Mouse (Mus musculus) kidney, postnatal 25 days (tissue): ENCODE data around the gene Fabp2.
"Not testable (repeated sequence)": the region's sequence is repeated elsewhere in the genome, so short reads cannot be mapped to it uniquely, and the experiment has no call there.

ENCODE experiments used
- DNase-seq, 2 experiments: peaks; one replicate each; pipeline ENCODE4 v3.0.0; 2021; ENCODE audit warnings: mixed read lengths in 2 of 2

The Fabp2 gene

DNA sequence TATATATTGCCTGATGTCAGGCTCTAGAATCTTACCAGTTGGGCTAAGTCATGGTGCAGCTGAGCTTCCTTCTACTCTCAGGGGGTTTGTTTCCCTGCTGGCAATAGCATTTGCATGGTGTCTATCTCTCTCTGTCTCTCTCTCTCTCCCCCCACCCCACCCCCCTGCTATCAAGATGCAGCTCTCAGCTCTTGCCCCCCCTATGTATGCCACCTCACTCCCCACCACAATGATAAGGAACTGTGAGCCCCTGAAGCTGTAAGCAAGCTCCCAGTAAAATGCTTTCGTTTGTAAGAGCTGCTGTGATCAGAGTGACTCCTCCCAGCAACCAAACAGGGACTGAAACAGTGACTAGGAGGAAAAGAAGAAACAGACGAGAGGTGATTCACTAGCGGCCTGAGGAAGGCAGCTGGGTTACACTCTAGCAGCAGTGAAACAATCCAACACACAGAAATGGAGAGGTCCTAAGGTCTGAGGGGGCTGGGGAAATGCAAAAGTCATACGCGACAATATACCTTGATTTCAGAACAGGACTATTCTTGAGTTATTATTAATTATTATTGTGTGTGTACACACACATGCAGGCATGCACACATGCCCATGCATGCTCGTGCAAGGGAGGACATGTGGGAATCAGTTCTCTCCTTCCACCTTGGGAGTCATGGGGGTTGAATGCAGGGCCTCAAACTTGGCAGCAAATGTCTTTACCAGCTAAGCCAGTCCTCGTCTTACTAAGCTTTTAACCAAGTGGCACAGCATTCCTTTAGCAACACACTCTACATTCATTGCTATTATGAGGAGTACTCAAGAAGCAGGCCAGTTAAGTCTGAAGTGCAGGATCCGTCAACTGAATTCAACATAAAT lies 25.9 kb downstream of the Fabp2 start:
- no peak for DNase-seq

DNA sequence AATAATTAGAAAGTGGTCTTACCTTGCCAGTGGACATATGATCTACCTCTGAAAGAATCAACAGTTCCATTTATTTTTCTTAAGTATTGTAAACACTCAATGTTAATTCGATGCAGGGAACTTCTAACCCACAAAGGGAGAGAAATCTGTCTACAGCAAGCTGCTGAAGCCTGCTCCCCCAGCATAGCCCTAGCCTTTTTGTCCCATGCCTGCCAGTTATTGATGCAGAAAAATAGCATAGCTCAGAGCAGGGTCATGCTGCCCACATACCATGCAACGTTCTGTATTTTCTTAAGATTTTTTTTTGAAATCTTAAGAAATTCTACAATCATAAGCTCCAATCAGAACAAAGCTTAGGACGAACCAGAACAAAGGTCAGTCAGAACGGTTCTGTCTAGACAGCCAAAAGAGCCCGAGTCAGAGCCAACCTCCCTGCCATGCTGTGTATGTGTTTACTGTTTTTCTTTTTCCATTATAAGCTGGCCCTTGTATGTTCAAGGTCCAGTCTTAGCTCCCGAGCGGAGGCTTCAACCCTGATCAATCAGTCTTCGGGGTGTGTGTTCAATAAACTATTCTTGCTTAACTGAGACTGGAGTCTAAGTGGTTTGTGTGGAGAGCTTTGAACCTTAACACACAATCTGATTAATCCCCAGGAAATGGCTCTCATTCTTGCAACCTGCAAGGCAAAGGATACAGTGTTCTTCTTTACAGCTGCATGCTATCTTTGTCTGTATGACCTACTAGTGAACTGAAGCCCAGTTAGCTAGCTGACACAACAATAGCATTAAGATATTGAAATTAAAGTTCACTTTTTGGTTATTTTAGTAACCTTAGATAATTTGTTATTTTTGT lies 27.0 kb downstream of the Fabp2 start:
- peak in 1 of 2 experiments; percentile 25 for DNase-seq

DNA sequence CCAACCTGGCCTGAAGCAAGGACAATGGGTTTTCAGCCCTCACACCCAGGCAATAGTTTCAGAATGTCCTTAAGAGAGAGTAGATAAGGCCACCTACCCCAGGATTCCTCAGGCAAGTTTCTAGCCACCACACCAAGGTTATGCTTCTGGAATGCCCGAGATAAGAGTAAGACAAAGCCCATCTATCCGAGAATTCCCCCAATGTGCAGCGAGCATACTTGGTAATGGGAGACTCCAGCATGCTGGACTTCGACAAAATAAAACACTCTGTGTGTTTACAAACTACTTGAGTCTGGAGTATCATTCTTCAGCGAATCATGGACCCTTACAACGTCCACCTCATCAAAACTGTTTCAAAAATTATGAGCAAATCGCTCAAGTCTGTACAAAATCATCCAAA lies 28.3 kb downstream of the Fabp2 start:
- DNase-seq = no peak

DNA sequence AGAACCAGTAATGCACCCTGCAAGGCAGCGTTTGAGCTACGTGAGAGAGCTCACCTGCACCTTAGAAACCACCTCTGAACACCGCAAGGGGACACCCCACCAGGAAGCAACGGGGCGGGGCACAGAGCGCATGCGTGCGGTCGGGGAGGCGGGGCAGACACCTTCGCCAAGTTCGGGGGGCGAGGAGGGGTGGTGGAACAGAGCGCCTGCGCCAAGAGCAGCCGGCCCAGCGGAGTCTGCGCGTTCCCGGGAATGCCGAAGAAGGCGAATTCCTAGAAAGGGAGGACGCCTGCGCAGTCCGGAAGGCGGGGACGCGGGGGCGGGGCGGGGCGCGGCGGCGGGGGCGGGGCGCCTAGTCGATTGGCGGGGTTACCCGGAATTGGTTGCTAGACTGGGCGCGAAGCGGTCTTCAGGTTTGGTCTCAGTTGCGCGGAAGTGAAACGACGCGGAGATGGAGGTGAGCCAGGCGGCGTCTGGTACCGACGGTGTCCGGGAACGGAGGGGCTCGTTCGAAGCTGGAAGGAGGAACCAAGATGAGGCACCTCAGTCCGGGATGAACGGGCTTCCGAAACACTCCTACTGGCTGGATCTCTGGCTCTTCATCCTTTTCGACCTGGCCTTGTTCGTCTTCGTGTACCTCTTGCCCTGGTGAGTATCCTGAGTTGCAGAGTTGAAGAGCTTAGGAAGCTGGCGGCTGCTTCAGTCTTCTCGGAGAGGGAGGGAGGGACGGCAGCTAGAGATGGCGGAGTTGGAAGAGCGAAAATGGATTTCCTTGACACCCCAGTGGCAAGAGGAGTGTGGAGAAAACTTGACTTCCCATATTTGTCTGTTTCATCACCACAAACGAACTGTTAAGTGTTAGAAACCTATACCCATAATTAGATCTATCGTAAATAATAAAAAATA lies 29.4 kb downstream of the Fabp2 start, which contains the start of gene 1810037I17Rik:
TSS of gene 1810037I17Rik (plus strand) at position 195 of the 906 bp plus-strand sequence.
- DNase-seq = peak; percentile 97 to 99

DNA sequence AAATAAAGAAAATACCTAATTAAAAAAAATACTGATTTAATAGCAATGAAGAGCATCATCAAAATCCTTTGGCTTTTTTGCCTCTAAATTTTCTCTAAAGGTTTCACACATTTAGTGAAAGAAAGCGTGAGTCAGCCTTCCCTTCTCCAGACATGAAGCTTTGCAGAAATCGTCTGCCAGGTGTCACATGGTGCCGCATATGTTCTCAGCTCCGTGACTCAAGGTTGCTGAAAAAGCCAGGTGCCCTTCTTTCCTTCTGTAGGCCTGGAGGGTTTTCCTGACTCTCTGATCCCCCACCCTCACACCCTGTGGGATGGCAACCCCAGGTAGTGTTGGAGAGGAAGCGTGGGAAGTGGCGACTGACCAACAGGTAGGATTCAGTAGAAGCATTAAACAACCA lies 34.9 kb downstream of the Fabp2 start:
- DNase-seq = no peak

DNA sequence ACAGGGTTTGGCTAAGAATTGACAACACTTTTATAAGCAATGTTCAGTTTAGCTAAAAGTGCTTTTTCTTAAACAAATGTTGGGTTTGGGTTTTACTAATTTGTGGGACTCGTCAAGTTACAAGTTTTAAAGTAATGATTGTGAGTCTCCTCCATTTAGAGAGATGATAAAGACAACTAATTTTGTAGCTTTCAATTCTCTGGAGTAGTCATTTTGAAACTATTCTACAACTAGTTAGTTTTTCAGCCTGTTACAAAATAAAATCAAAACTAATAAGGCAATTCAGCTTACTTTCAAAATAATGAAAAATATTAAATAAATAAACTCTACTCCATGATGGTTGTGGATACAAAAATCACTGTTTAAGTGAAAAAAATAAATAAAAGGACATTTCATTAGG lies 37.6 kb downstream of the Fabp2 start:
- no peak for DNase-seq

DNA sequence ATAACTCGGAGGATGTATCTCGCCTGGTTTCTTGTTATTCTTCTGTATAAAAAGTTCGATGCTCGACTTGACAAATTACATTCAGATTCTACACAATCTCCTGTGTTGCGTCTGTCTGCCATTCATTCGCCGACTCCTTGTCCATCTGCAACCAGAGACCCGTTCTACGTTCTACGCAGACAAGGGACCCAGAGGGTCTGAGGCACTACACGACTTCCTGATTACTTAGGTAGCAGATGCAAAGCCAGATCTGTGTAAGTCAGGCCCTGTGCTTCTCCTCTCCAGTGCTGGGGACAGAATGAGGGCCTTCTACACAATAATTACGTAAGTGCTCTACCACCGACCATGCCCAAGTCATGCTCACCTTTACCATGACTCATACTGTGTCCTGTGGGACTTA lies 42.3 kb downstream of the Fabp2 start:
- not testable (repeated sequence) for DNase-seq

DNA sequence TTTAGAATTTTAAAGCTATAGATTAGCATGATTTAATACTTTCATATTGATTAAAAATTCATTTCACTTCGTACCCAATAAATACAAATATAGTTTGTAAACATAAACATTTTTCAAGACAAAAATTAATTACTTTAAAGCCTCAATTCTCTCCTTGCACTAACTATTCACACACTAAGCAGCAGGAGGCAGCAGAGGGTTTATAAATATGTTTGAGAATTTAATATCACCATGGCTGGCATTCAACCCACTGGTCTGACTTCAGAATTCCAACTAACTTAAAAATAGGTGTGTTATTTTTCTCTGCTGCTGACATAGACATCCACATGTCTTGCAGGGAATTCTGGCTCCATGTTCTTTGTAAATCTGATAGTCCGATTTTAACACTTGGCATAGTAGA lies 44.3 kb downstream of the Fabp2 start:
- peak in 1 of 2 experiments; percentile 65 for DNase-seq

DNA sequence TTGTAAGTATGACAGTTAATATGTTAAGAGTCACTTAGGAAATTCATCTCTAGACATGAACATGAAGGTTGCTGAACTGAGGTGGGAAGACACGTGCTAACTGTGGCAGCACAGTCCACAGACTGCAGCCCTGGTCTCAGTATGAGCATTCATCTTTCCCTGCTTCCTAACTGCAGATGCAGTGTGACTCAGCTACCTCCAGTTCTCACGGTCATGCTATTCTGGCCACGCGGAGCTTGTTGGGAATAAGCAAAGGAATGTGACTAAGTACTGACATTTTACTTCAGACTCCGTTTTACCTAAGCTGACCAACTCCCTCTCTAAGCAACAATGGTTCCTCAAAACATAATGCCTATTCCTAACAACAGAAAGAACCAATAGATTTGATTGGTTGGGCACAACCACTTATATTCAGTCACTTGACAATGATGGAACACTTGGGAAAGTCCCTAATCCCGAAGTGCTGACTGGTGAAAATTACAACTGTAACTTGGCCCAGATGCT lies 48.6 kb downstream of the Fabp2 start:
- no peak for DNase-seq
